Mouse (Mus musculus): Measurements from ENCODE around the gene 4930524J08Rik. TPM values are rescaled to one million over a fixed set of nuclear protein-coding genes. Genes with fewer than 3 reads are reported as not detected.

4930524J08Rik gene
- total RNA-seq (2023) = 1 to 10 TPM in 1 of 2 experiments, under 1 TPM in 1; 0.93 to 2.4 TPM

GRCm38 (mm10) chr5:99978699-99979442 lies at the start of gene 4930524J08Rik, which contains the start of gene Hnrnpd:
Gene 4930524J08Rik, plus strand, starts transcription at chr5:99979061.
Gene Hnrnpd, minus strand, starts transcription at chr5:99978938.

Other genes starting within 250 kb of the 4930524J08Rik start
- gene Rasgef1b, start 250.0 kb upstream of the 4930524J08Rik start, total RNA-seq (2023) = 1 to 10 TPM; 2.7 to 3.2 TPM
- gene Vamp9, start 72.8 kb upstream of the 4930524J08Rik start, total RNA-seq (2023) = not detected
- 100 to 1,000 TPM; 219 to 230 TPM for gene Hnrnpd, start 123 bp upstream of the 4930524J08Rik start, total RNA-seq (2023)
- 100 to 1,000 TPM; 158 to 164 TPM for gene Hnrnpdl, start 60.6 kb downstream of the 4930524J08Rik start, total RNA-seq (2023)
- gene Enoph1, start 60.9 kb downstream of the 4930524J08Rik start, total RNA-seq (2023) = 10 to 100 TPM; 12.6 to 19.9 TPM
- not detected for gene Tmem150c, start 180.7 kb downstream of the 4930524J08Rik start, total RNA-seq (2023)

All from neutrophil, adult 59 days (primary cell).